Mouse (Mus musculus): ENCODE data around the gene Elovl6.

Gene Elovl6

DNA sequence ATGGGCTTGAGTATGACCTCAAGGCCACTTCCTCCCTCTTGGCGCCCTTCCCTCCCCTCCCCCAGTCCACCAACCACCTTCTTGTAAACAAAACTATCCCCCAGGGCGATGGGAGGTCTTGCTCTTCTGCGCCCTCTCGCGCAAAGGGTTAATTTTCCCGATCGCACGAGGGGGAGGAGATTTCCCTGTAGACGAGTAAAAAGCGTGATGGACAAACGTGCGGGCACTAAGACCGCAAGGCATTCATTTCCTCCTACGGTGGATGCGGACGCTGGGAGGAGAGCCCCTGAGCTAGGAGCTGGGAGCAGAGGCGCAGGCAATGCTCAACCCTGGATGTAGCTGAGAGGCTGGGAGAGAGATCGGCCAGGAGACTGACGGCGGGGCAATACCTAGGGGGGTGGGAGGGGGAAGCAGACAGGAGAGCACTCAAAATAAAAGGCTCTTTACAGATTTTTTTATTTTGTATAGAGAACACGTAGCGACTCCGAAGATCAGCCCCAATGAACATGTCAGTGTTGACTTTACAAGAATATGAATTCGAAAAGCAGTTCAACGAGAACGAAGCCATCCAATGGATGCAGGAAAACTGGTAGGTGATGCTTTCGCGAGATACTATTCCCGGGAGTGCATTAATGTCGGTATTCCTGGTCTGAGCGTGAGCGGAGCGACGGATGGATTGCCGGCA lies at the start of gene Elovl6:
TSS of gene Elovl6 (plus strand) at position 176 of the 685 bp plus-strand sequence.
- DNase-seq (ENCODE audit: low spot score): peak; percentile 6

DNA sequence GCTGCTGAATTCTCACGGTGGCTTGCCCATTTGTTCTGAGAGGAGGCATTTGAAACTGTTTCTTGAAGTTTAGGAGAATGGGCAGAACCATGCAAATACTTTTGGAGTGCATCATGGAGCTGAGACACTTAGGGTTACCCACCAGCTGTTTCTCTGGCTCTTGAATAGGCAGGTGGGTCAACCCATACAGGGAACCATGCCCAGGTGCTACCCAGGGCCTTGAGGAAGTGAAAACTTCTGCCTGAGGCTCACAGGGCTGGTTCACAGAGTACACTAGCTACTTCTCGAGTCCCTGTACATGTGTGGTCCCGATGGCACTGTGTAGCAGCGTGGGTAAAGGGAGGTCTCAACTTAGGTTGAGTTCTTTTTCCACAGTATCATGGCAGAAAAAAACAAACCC lies 43.4 kb upstream of the Elovl6 start:
- DNase-seq (ENCODE audit: low spot score): peak; percentile 2

DNA sequence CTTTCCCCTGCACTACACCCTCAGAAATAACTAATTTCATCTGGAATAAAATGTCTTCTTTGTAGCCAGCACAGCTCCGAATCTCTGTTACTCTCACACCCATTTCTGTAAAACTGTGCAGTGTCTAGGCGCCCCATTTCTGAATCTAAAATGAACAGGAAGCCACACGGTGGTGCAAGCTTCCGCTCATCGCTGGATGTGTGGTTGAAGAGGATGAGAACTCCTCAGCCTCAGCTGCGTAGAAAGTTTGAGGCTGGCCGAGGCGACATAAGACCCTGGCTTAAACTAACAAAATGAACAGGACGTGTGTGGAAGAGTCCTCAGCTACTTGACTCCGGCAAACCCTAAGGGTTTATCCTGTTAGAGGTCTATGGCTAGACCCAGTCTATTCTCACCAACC lies 38.0 kb upstream of the Elovl6 start:
- no peak for DNase-seq (ENCODE audit: low spot score)

DNA sequence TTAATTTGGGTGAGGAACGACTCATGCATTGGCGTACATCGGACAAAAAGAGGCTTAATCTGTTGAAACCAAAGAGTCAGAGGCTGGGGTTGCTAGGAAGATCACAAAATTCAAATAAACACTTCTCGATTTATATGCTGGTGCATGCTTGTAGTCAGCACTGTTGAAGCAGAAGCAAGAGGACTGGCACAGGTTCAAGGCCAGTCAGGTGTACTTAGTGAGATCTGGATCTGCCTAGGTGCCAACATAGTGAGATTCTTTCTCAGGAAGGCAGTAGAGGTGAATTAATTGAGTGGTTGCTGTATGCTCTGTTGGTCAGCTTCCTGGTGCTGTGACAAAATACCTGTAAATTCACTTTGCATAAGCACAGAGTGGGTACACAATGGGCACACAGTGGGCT lies 37.4 kb upstream of the Elovl6 start:
- no peak for DNase-seq (ENCODE audit: low spot score)

DNA sequence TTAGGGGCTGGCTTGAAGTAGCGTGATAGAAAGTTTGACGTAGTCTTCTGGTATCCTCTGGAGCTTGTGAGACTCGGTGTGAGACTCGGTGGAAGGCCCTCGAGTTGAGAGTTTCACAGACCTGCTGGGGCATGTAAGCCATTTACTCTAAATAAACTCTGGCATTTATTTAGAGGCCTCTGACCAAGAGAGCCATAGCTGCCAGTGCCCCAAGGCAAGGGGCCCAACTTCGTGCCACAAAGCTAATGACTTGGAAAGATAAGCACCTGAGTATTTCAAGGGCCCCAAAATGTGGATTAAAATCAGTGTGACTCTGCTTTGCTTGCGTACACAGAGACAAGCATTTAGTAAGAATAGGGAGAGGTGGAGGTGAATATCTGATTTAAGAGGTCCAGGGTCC lies 28.4 kb upstream of the Elovl6 start:
- DNase-seq (ENCODE audit: low spot score): no peak

DNA sequence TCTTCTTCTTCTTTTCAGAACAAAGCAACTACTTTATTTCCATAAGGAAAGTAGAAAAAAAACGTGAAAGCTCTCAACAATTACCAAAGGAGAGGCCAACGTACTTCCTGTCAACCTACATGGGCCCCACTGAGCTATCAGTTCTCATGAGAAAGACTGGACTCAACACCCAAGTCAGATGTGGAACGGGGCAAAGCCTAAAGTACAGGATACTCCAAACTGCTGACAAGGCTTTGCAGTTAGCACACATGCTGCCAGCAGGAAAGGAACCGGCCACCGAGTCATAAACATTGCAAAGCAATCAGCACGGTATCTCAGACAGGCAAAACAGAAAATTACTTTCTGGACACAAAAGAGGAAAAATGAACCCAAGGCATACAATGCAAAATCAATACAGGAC lies 27.2 kb upstream of the Elovl6 start:
- no peak for DNase-seq (ENCODE audit: low spot score)

DNA sequence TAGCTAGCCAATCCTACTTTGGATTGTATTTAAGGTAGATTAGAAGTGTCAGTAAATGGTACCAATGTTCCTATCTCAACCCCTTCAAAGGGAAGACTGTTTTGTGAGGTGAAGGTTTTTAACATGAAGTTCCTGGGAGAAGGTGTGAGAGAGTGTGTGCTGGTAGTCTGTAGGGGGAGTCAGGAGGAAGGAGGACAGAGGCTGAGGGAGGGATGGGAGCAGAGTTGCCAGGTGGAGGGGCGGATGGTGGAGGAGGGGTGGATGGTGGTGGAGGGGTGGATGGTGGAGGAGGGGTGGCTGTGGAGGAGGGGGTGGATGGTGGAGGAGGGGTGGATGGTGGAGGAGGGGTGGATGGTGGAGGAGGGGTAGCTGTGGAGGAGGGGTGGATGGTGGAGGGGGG lies 24.4 kb upstream of the Elovl6 start:
- DNase-seq (ENCODE audit: low spot score): no peak

DNA sequence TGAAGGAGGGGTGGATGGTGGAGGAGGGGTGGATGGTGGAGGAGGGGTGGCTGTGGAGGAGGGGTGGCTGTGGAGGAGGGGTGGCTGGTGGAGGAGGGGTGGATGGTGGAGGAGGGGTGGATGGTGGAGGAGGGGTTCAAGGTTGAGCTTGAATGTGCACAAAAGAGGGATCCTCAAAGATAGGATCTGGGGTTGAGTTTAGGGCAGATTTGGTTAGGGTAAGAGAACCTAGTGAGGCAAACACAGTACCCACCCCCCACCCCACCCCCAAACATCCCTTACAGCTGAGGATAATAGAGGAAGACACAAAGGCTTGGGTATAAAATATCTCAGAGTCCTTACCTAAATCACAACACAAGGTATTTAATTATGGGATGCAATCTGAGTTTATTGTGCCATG lies 23.6 kb upstream of the Elovl6 start:
- no peak for DNase-seq (ENCODE audit: low spot score)

DNA sequence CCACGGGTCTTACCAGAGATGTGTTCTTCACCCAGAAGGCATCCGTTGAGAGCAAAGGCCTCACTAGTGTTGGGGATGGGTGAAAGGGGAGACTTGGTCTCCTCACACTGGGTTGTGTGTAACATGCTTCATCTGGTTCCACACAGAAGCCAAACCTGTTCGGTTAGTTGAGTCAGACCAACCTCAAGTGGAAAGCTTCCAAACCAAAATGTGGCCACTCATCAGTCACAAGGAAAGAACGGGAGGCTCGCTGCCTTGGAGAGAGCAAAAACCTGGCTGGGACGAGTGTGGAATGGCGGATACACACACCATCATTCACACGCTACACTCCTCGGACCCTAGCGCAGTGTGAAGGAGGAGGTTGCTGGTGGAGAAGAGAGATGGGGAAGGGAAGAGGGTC lies 22.4 kb upstream of the Elovl6 start:
- DNase-seq (ENCODE audit: low spot score): no peak

DNA sequence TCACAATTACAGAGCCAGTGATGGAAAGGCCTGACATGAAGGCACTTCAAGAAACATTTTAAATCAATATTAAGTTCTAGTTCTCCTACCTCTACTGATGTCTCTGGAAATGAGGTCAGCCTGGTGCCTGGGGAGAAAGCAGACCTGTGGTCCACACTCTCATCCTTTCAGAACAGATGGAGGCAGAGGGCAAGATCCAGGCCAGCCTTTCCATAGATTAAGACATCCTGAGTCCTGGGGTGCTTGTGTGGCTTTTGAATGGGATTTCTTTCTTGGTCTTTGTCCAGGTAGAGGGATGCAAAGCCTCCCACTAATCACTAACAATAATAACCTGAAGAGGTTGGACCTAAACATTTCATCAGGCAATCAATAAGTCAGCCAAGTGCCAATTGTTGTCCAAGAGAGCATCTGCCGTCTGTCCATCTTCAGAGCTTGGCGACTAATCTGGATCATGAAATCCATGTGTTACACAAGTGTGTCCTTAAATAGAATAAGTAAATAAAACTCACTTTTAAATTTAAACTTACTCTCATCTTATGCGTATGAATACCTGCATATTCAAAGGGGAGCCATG lies 16.2 kb upstream of the Elovl6 start:
- DNase-seq (ENCODE audit: low spot score): no peak

DNA sequence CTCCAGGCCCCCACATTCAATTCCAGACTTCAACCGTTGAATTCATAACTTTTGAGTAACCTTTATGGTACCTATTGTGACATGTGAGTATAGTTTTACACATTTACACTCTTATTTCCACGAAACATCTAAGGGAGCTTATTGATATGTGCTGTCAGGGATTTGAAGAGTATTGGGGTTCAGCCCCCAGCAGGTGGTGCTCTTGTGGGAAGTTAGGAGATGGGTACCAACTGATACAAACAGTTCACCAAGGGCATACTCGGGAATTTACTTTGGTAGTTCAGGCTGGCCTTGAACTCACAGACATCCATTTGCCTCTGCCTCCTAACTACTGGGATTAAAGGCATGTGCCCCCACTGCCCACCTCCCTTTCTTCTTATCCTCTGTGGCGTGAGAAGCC lies 11.7 kb upstream of the Elovl6 start:
- DNase-seq (ENCODE audit: low spot score): no peak

DNA sequence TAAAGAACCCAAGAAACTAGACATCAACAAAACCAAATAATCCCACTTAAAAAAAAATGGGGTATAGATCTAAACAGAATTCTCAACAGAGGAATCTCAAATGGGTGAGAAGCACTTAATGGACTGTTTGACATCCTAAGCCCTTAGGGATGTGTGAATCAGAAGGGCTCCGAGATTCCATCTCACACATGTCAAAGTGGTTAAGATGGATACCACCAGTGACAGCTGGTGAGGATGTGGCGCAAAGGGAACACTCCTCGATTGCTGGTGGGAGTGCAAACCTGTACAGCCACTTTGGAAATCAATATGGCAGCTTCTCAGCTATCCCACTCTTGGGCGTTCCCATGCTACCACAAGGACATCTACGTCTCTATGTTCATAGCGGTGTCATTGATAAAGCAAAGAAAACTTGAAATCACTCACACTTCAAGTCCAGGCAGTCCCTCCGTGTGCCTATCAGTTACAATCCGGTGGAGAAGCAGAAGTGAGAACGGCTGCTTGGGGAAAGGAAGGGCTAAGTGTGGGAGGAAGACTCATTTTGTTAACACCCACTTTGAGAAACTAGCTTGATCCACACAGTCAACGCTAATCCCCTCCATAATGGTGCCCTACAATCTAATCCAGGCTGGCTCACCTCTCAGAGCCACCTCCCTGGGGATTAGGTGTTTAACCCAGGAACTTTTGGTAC lies 8.6 kb upstream of the Elovl6 start:
- no peak for DNase-seq (ENCODE audit: low spot score)

DNA sequence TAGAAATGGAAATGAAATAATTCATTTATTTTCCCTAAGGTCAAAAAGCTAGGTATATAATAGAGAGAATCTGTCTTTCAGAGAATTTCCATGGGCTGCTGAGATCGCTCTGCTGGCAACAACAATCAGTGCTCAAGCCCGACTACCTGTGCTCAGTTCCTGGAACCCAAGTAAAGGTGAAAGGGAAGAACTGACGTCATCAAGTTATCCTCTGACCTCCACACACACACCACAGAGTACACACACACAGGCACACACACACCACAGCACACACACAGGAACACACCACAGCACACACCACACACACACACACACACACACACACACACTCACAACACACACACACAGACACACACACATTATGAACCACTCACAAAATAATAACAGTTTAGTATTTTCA lies 5.1 kb upstream of the Elovl6 start:
- no peak for DNase-seq (ENCODE audit: low spot score)

DNA sequence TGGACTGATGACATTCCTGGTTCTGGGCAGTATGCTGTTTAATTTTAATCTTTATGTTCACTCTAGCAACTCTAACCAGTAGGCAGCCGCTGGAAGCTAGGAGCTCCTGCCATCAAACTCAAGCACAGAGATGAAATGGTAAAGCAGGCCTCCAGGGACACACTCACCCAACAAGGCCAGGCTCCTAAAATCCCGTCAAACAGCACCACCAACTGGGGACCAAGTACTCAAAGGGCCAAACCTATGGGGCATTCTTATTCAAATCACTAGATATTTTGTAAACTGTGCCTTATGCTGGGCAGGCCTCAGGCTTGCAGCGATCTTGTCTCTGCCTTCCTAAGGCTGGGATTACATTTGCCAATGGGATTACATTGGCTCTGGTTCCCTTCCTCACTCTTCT lies 2.8 kb upstream of the Elovl6 start:
- DNase-seq (ENCODE audit: low spot score): no peak

DNA sequence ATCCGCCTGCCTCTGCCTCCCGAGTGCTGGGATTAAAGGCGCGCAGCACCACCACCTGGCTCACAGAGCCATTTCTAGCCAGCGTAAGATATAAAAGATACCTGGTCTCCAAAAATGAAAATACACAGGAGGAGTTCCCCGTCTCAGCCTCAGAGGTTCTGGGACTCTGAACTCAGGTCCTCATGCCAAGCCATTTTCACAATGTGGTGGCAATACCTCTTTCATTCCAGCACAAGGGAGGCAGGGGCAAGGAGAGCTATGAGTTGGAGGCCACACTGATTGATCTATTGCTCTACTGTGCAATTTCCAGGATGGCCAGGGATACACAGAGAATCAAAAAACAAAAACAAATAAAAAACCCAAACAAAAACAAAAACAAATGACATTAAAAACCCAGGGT lies 1.7 kb upstream of the Elovl6 start:
- no peak for DNase-seq (ENCODE audit: low spot score)

DNA sequence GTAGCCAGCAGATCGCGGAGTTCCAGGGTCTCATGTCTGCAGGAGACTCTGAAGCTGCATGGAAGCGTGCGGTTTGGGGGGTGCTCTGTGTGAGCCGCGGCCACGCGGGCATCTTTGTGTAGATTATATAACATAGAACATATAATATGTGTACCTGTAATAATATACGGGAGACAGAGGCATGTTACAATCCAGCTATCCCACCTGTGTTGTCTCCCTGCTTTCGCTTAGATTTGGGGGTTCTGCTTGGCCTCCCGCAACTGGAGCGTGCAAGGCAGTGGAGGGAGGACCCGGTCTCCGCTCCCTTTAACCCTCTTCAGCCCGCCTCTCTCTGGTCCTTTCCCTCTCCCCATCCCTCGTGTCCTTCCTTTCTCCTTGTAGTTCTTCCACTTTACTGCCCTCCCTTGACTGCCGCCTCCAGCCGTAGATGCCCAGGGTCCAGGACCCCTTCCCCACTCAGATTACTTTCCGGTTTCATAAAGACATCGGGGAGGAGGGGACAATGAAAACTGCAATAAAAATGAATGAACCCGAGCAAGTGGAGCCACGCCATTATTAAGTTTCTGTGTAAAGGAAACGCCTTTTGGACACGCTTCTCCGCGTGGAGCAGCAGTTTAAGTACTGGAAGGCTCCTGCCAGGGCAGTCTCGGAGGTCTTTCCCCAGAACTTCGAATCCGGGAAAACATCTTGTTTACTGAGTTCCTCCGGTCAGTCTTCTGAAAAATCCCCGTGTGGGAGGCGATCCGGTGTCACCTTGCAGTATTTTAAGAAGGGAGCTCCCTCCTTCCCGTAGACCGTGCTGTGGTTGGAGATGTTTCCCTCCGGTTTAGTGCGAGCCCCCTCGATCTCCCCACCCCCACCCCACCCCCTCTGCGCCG lies 949 bp downstream of the Elovl6 start:
- peak; percentile 10 for DNase-seq (ENCODE audit: low spot score)

DNA sequence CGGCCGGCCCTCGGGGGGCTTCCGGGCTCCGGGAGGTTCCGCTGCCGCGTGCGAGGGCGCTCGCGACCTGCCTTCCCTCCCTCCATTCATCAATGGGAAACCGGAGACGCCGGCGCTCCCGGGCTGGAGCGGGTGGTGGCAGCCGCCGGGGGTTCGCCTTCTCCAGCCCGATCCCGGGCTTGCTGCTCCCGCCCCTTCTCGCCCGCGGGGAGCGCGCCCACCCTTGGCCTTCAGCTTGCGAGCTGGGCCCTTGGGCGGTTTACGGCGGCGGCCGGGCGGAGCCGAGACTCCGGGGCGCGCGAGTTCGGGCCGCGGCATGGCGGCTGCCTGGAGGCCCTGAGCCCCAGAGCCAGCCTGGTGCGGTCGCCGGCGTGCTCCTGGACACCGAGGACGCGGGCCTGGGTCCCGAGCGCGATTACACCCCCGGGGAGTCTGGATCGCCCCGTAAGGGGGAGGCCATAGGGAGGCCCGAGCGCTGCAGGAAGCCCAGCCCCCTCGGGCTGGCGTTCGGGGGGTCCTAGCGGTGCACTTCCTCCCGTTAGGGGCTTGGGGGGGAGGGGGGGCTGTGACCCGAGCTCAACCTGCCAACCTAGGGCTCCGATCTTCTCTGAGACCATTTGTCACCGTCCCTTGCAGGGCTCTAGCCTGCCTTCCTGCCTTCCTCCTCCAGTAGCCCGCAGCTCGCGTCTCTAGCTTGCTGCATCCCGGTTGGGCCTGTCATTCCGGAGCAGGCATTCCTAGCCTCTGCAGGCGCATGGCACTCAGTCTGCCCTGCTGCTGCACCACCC lies 1.8 kb downstream of the Elovl6 start:
- peak; percentile 43 for DNase-seq (ENCODE audit: low spot score)

DNA sequence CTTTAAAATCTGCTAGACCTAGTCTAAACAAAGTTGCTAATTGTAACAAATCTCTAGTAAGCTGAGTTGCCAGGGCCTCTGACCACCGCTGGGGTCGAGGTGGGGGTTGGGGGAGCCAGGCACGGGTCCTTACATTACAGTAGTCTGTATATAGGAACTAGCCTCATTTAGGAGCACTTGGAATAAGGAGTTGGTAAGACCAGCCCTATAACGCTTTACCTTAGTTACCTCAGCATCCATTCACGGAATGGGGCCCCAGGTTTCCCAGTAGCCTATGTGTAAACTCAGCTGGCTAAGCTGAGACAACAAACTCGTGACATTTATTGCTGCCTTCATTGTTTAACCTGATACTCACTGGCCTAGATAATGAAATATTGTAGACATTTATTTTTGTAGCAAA lies 3.3 kb downstream of the Elovl6 start:
- DNase-seq (ENCODE audit: low spot score): no peak

DNA sequence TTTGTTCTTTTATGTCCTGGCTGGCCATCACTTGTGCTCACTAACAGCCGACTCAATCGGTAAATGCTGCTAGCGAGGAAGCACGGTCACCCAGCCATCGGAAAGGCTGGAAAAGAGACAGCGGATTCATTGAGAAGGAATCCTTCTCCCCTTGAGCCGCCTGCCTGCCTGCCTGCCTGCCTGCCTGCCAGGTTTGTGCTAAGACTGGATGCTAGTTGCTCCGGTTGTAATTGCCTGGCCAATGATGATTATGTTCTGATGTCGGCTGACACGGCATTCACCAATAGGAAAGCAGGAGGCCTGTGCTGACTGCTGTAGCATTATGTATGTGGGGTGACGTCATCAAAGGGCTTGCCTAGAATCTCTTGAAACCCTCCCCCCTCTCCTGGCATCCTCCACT lies 4.0 kb downstream of the Elovl6 start:
- DNase-seq (ENCODE audit: low spot score): peak; percentile 59

DNA sequence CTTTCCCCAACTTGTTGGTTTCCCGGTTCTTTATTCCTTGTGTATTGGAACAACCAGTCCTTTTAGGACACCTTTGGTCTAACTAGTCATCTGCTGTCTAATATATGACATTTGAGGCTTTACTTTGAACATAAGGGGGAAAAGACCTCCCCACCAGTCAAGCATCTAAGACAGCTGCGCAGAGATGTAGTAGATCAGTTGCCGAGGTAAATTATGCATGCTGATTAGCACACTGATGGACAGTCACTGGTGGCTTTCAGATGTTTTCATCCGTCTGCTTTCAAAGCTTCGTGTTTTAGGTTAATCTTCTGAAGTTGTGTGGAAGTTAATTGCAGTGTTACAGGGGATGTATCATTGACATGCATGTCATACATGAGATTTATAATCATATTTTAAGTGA lies 5.8 kb downstream of the Elovl6 start:
- no peak for DNase-seq (ENCODE audit: low spot score)

DNA sequence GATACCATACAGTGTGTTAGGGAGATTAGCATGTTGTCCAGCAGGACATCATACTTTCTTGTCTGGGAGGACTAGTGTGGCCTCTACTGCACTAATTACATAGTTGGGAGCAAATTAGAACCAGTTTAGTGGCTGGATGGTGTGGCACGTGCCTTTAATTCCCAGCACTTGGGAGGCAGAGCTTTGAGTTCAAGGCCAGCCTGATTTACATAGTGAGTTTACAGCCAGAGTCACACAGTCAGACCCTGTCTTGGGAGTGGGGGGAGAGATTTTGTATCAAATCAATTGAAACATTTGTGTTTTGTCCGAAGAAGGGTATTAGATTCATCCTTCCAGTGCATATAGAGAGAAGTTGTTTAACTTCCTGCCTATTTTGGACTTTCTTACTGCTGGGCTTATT lies 8.7 kb downstream of the Elovl6 start:
- DNase-seq (ENCODE audit: low spot score): no peak

DNA sequence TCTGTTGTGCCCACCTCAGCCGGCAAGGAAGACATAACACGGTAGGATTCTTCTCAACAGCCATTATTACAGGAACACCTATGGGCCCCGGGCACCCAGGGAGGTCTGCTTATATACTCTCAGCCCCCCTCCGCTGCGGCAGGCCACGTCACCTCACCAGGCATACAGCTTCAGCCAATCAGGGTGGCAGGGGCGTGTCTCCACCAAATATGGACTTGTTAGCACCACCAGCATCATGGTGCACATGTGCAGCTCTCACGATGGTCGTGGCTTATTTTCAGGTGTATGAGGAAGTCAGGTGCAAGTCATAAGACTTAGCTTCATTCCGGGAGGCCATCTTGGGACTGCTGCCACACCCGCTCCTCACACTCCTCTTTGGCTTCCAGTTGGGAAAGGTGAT lies 9.3 kb downstream of the Elovl6 start:
- no peak for DNase-seq (ENCODE audit: low spot score)

Measured in spleen, adult 12 weeks (tissue).